Mouse (Mus musculus): ENCODE data around the gene Tnrc6a.

DNA sequence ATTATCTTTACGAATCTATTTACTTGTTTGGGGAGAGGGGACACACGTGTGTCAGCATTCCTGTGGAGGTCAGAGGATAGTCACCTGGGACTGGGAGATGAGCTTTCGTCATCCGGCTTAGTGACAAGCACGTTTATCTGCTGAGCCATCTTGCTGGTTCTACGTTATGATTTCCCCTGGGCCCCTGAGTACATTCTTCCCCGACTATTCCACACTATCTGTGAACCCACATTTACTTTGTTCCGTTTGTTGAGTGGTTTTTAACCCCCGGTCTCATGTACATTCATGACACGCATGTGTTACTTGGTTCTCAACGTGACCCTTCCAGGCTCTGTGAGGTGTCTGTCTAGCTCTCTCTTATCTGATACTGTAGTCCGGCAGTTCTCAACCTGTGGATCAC, 6.9 kb upstream of the Tnrc6a start:
- TF ChIP-seq CTCF (IDR thresholded peaks at IDR 0.05; ENCODE audit: low read depth, low read length) (no peak), GATA1 (IDR thresholded peaks at IDR 0.05; ENCODE audit: borderline replicate concordance, low read length) (no peak), POLR2AphosphoS5 (IDR thresholded peaks at IDR 0.05; ENCODE audit: insufficient replicate concordance, low read depth, low read length) (no peak)

Measured in G1E (cell line).